Mouse (Mus musculus) intestine, embryonic 14.5 days (tissue): ENCODE results near the gene Olfr894. TPM values are rescaled to one million over a fixed set of nuclear protein-coding genes. Genes with fewer than 3 reads are reported as not detected.
"Not testable (repeated sequence)": the region's sequence is repeated elsewhere in the genome, so short reads cannot be mapped to it uniquely, and the experiment has no call there.

Source experiments
- ATAC-seq: fragments of 200-750 bp; cut with Nextera tagmentation; replicated peaks from 2 replicates; pipeline ENCODE4 v1.8.0; 2017; ENCODE audit warnings: low read depth, moderate number of reproducible peaks, moderate TSS enrichment, moderate library complexity; ENCODE audit not compliant: low FRiP score, low TSS enrichment
- DNase-seq: peaks from one replicate; pipeline ENCODE4 v3.0.0-alpha.2; 2018; ENCODE audit warnings: low spot score
- H3K27ac ChIP-seq: fragments of 300-500 bp; sonication (generic); 2 replicates; pipeline ENCODE4 v1.5.1; 2014; ENCODE audit warnings: low read depth, mild to moderate bottlenecking, control low read depth
- H3K27me3 ChIP-seq: fragments of 300-500 bp; sonication (generic); replicated peaks from 2 replicates; pipeline ENCODE4 v1.6.1; 2014; ENCODE audit warnings: low read length, control low read depth; ENCODE audit not compliant: control insufficient read depth, insufficient read depth
- H3K36me3 ChIP-seq: fragments of 300-500 bp; sonication (generic); 2 replicates; pipeline ENCODE4 v1.6.1; 2014; ENCODE audit warnings: low read length, control low read depth; ENCODE audit not compliant: control insufficient read depth, insufficient read depth
- H3K4me1 ChIP-seq: fragments of 300-500 bp; sonication (generic); replicated peaks from 2 replicates; pipeline ENCODE4 v1.6.1; 2014; ENCODE audit warnings: low read length, control low read depth, mixed read lengths; ENCODE audit not compliant: control insufficient read depth, insufficient read depth
- H3K4me2 ChIP-seq: fragments of 300-500 bp; sonication (generic); 2 replicates; pipeline ENCODE4 v1.6.1; 2014; ENCODE audit warnings: low read length
- H3K4me3 ChIP-seq: fragments of 300-500 bp; sonication (generic); 2 replicates; pipeline ENCODE4 v1.5.1; 2014; ENCODE audit warnings: low read depth, low read length, control low read depth, mixed read lengths
- H3K9ac ChIP-seq: fragments of 300-500 bp; sonication (generic); 2 replicates; pipeline ENCODE4 v1.6.1; 2014; ENCODE audit warnings: mild to moderate bottlenecking, low read length
- H3K9me3 ChIP-seq: fragments of 300-500 bp; sonication (generic); 2 replicates; pipeline ENCODE4 v1.6.1; 2016; ENCODE audit warnings: low read length, control low read depth; ENCODE audit not compliant: control insufficient read depth
- WGBS: fragments of 180-500 bp; shearing (Covaris S2); extraction: QIAGEN DNeasy Blood & Tissue Kit; methylation state at CpG from one replicate; pipeline ENCODE4 v1.1.7; 2014; 5-methylcytosine and 5-hydroxymethylcytosine counted together
- polyA plus RNA-seq: library from polyadenylated mRNA; unstranded; fragments of >200 nt; fragmentation: Nextera tagmentation; extraction: Ambion mirVana; gene quantifications from 2 replicates; pipeline ENCODE4 v1.2.1, GENCODE M21; 2014

Olfr894 gene
- not detected in 2 replicates for polyA plus RNA-seq

DNA sequence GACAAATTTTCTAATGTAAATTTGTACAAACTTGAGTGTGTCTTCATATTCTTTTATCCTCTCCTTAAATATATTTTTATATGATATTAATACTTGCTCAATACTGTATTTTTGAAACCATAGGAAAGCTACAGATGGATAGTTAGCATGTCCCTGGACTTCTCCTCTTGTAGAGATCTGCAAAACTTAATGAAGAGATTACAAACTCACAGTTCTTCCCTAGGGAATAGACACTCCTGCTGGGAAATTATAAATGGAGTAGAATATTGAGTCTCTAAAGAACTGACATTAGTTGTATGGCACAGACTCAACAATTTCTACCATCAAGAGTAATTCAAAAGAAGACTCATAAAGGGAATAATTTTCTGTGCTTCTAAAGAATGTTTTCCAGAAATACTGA lies at the start of gene Olfr894:
Gene Olfr894 (plus strand): TSS at position 301 of the 400 bp plus-strand sequence.
- no peak for ATAC-seq
- H3K27me3 ChIP-seq, result no peaks in the 10 kb centered on the region
- H3K4me1 ChIP-seq, result no peaks in the 10 kb centered on the region
- no peaks in the 10 kb centered on the region for H3K9me3 ChIP-seq
- H3K36me3 ChIP-seq, result no peaks in the 10 kb centered on the region
- no peak within 1 kb of the TSS for H3K27ac ChIP-seq
- no peak within 1 kb of the TSS for H3K4me2 ChIP-seq
- no peak for DNase-seq
- H3K4me3 ChIP-seq, result no peak within 1 kb of the TSS
- H3K9ac ChIP-seq, result no peak within 1 kb of the TSS

DNA sequence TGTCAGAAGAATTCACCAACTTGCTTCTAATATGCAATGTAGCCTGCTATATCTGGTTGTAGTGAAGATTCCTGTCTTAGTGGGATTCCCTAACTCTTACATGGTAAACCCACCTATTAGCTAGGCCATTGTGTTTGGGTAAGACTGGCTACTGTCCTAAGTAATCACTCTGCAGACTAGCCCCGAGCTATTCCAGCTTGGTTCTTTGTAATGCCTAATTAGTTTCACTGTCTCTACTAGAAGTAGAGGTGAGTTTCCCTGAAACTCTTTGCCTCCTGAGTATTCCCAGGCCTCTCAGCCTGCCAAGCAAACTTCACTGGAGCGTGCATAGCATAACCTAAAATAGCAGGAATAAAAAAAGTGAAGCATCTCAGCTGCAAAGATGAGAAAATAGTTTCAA lies 49.5 kb upstream of the Olfr894 start:
- H3K9me3 ChIP-seq, H3K36me3 ChIP-seq, ATAC-seq, H3K4me1 ChIP-seq, H3K27ac ChIP-seq, DNase-seq, H3K4me3 ChIP-seq, H3K4me2 ChIP-seq, H3K27me3 ChIP-seq, H3K9ac ChIP-seq: not testable (repeated sequence)
- 46% methylated on average over 2 of the region's 2 CpGs for WGBS

DNA sequence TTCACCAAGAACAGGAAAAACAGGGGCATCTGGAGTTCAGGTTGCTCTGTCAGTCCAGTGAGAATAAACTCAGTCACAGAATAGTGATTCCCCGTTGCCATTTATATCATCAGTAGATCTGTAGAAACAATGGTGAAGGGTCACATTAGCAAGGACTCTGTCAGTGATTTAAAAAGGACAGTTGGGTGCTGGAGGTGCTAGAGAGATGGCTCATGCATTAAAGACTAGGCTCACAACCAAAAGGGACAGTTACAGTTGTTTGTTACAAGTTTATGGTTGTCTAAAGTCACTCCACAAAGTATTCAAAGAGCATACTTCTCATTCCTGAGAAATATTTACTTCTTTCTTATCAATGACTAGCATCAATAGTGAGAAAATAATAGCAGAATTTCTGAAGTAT lies 37.1 kb upstream of the Olfr894 start, which contains the start of gene Olfr891:
Gene Olfr891 (minus strand): TSS at position 101 of the 400 bp plus-strand sequence.
- Histone ChIP-seq H3K9me3 (peaks cover 11% of the 10 kb centered on the region; the same call in 1 of the 2 replicates), H3K27me3 (no peaks in the 10 kb centered on the region), H3K4me1 (no peaks in the 10 kb centered on the region), H3K4me3 (no peak within 1 kb of the TSS), H3K9ac (no peak within 1 kb of the TSS), H3K36me3 (no peaks in the 10 kb centered on the region), H3K4me2 (no peak within 1 kb of the TSS), H3K27ac (no peak within 1 kb of the TSS)
- no peak for DNase-seq
- WGBS, result 78% methylated on average over 1 of the region's 1 CpGs
- no peak for ATAC-seq

DNA sequence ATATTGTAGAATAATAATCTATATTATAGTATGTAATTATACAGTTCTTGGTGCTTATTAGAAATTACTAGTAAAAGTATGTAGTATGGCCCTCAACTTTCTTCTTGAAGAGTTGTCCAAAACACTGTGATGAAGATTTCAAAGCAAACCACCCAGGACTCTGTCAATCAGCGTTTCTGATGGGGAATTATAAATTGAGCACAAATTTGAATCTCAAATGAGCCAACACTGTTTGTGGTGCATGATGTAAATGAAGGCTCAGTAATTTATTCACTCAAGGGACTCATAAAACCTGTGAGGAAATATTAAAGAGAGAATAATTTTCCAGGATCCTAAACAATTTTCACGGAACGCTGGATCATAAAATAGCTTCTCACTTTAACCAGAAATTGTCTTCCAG lies 9.8 kb upstream of the Olfr894 start, which contains the start of gene Olfr893:
Gene Olfr893 (plus strand): TSS at position 301 of the 400 bp plus-strand sequence.
- Histone ChIP-seq H3K4me3 (no peak within 1 kb of the TSS), H3K27ac (no peak within 1 kb of the TSS), H3K9ac (no peak within 1 kb of the TSS), H3K36me3 (no peaks in the 10 kb centered on the region), H3K4me2 (no peak within 1 kb of the TSS), H3K4me1 (no peaks in the 10 kb centered on the region), H3K27me3 (no peaks in the 10 kb centered on the region), H3K9me3 (no peaks in the 10 kb centered on the region)
- ATAC-seq (no peak), DNase-seq (no peak)
- WGBS, result 91% methylated on average over 3 of the region's 3 CpGs

DNA sequence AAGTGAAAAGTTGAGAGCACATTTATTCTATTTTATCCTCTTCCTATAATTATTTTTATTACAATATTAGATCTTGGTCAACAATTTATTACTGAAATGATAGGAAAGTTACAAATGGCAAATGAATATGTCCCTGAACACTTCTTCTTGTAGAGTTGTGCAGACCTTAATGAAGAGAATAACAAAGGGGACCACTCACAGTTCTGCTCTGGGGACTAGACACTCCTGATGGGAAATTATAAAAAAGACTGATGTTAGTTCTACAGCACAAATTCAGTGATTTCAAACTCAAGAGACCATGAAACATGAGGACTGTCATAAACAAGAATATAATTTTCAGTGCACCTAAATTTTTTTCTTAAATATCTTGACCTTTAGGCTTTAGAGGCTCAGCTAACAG lies 34.6 kb downstream of the Olfr894 start, which contains the start of gene Olfr143:
Gene Olfr143 (plus strand): TSS at position 301 of the 400 bp plus-strand sequence.
- ATAC-seq (no peak), DNase-seq (no peak)
- no peak within 1 kb of the TSS for H3K9ac ChIP-seq
- no peaks in the 10 kb centered on the region for H3K36me3 ChIP-seq
- H3K4me2 ChIP-seq, result no peak within 1 kb of the TSS
- no peak within 1 kb of the TSS for H3K27ac ChIP-seq
- H3K9me3 ChIP-seq, result no peaks in the 10 kb centered on the region
- no peak within 1 kb of the TSS for H3K4me3 ChIP-seq
- no peaks in the 10 kb centered on the region for H3K27me3 ChIP-seq
- H3K4me1 ChIP-seq, result no peaks in the 10 kb centered on the region

DNA sequence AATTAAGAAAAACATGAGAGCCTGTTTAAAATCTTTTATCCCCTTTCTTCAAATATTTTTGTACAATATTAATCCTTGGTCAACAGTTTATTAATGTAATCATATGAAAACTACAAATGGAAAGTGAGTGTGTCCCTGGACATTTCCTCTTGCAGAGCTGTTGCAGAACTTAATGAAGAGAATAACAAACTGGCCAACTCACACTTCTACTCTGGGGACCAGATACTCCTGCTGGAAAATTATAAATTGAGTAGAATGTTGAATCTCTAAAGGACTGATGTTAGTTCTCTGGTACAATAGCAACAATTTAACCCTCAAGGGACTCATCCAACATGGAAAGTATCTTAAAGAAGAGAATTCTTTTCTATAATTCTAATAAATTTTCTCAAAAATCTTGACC lies 49.7 kb downstream of the Olfr894 start, which contains the start of gene Olfr895:
Gene Olfr895 (plus strand): TSS at position 301 of the 400 bp plus-strand sequence.
- Histone ChIP-seq H3K9ac (no peak within 1 kb of the TSS), H3K4me3 (no peak within 1 kb of the TSS), H3K4me1 (no peaks in the 10 kb centered on the region), H3K36me3 (no peaks in the 10 kb centered on the region), H3K27ac (no peak within 1 kb of the TSS), H3K4me2 (no peak within 1 kb of the TSS), H3K9me3 (no peaks in the 10 kb centered on the region), H3K27me3 (no peaks in the 10 kb centered on the region)
- DNase-seq (no peak), ATAC-seq (no peak)

Other genes with a start within 250 kb of the Olfr894 start
- gene Olfr881, start 226.2 kb upstream of the Olfr894 start, polyA plus RNA-seq, result not detected in 2 replicates
- not detected in 2 replicates for gene Olfr883, start 192.2 kb upstream of the Olfr894 start, polyA plus RNA-seq
- gene Olfr884, start 171.5 kb upstream of the Olfr894 start, polyA plus RNA-seq, result not detected in 2 replicates
- not detected in 2 replicates for gene Olfr885, start 156.7 kb upstream of the Olfr894 start, polyA plus RNA-seq
- not detected in 2 replicates for gene Olfr887, start 134.0 kb upstream of the Olfr894 start, polyA plus RNA-seq
- gene Olfr888, start 109.9 kb upstream of the Olfr894 start, polyA plus RNA-seq, result not detected in 2 replicates
- gene Olfr889, start 102.9 kb upstream of the Olfr894 start, polyA plus RNA-seq, result 0.05 and 0.11 TPM in 2 replicates
- not detected in 2 replicates for gene Olfr890, start 75.5 kb upstream of the Olfr894 start, polyA plus RNA-seq
- not detected in 2 replicates for gene Olfr891, start 37.2 kb upstream of the Olfr894 start, polyA plus RNA-seq
- not detected in 2 replicates for gene Olfr893, start 9.7 kb upstream of the Olfr894 start, polyA plus RNA-seq
- not detected in 2 replicates for gene Olfr143, start 34.7 kb downstream of the Olfr894 start, polyA plus RNA-seq
- not detected in 2 replicates for gene Olfr895, start 49.8 kb downstream of the Olfr894 start, polyA plus RNA-seq
- gene Olfr896-ps1, start 73.1 kb downstream of the Olfr894 start, polyA plus RNA-seq, result not detected in 2 replicates
- gene Olfr25, start 111.0 kb downstream of the Olfr894 start, polyA plus RNA-seq, result not detected in 2 replicates
- not detected in 2 replicates for gene Olfr898, start 130.4 kb downstream of the Olfr894 start, polyA plus RNA-seq
- gene Olfr250, start 148.8 kb downstream of the Olfr894 start, polyA plus RNA-seq, result not detected in 2 replicates
- not detected in 2 replicates for gene Olfr251, start 159.0 kb downstream of the Olfr894 start, polyA plus RNA-seq
- not detected in 2 replicates for gene Olfr147, start 183.6 kb downstream of the Olfr894 start, polyA plus RNA-seq
- gene Olfr901, start 211.4 kb downstream of the Olfr894 start, polyA plus RNA-seq, result not detected in 2 replicates
- gene Olfr902, start 229.6 kb downstream of the Olfr894 start, polyA plus RNA-seq, result not detected in 2 replicates
- not detected in 2 replicates for gene Olfr904, start 245.1 kb downstream of the Olfr894 start, polyA plus RNA-seq